Mouse (Mus musculus) liver, postnatal 0 days (tissue): ENCODE data around the gene Git2.

Experiments used
- CTCF ChIP-seq: sonication (generic); IDR thresholded peaks from 2 replicates; pipeline ENCODE4 v1.5.1; 2016; ENCODE audit warnings: antibody characterized with exemption, low read depth
- EP300 ChIP-seq: IDR thresholded peaks from 2 replicates; pipeline ENCODE4 v1.6.1; 2016; ENCODE audit warnings: antibody characterized with exemption, low read depth, mild to moderate bottlenecking

DNA sequence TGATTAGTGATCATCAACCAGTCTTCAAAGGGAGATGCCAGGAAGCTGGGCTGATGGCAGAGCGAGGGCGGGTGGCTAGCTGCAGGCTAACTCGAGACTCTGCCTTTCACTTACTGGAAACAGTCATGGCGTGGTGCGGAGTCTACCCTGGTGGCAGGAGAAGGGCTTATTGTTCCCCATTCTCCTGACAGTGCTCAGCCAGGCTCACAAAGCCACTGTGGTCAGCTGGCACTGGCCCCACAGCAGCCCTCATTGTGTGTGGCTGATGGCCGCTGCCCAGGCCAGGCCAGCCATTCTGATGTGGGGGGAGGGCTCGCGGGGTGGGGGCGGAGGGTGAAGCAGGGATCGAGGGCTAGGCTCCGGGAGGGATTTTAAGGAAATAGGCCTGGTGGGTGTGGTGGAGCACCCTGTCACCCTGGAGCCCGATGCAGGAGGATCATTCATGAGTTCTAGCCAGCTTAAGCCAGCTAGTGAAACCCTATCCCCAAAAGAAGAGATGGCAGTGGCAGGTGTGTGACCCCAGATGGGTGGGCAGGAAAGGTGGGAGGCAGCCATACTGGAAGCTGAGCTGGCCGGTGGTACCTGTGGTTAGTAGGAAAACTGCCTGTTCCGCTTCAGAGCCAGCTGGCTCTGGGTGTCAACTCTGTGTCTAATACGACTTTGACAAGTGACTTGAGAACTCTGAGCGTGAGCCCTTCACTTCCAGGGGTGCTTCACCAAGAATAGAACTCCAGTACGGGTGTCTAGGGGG lies 95.3 kb downstream of the Git2 start:
- no peak for TF ChIP-seq CTCF
- no peak for TF ChIP-seq EP300
